Mouse (Mus musculus): ENCODE results near the gene Adamts17.

Adamts17 gene

DNA sequence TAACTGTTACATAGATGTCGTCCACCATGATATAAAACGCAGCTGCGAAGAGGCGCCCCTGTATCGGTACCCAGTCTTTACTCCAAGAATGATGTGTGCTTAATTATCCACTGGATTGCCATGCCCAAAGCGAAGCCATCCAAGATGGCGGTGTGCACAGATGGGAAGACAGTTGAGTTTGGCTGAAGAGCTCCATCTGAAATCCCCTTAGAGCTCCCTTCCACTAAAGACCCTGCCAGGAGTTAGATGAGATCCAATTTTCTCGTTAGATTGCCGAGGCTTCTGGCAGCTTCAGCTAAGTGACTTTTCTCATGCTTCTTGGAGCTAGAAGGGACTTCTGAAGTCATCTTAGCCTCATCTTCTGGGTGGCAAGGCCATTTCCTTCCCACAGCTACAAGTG, 136.8 kb downstream of the Adamts17 start:
- DNase-seq: no peak

DNA sequence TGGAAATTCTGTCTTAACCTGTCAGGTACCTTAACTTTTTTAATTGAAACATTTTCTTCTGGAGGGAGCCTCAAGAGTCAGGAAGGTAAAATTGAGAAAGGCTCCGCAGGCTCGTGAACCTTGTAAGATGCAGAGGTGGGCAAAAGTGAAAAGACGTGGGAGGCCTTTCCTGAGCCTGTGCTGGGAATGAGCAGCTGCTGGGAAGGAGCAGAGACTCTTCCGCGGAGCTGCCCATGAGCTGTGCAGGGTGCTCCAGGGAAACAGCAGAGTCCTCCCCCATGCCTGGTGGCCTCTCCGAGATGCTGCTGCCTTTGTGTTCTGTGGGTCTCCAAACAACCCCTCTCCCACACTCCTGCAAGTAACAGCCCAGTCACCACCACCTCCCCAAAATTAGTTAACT, 142.1 kb downstream of the Adamts17 start:
- no peak for DNase-seq

DNA sequence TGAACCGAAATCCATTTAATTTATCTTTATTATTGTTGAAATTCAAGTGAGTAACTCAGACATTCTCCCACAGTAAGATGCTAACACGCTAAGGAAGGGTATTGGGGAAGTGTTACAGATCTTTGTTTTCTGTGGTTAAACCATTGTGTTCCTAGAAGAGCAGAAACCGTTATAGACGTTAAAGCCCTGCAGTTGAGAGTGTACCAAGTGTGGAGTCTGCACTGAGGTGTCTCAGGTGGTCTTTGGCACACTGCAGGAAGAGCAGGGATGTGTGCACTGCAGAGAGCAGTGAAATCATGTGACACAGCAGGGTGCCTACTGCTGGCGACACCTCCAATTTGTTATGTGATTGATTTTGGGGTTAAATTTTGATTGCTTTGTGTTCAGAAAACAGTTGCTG, 142.5 kb downstream of the Adamts17 start:
- no peak for DNase-seq

DNA sequence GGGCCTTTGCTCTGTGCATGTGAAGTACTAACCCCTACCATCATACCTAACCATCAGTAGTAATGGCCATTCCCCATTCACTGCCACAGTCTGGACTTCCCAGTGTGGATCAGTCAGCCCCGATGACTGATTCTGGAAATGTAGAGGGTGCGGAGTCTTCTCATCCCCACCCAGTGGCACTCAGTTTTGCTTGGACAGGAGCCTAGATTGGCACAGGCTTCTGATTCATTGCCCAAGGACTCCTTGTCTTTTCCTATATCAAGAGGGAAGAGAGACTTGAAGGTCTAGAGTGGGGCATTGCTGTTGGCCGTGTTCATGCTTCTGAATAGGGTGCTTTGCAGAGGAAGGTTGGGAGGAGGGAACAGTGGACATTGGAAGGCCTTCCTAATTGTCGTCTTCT, 148.1 kb downstream of the Adamts17 start:
- DNase-seq: no peak

DNA sequence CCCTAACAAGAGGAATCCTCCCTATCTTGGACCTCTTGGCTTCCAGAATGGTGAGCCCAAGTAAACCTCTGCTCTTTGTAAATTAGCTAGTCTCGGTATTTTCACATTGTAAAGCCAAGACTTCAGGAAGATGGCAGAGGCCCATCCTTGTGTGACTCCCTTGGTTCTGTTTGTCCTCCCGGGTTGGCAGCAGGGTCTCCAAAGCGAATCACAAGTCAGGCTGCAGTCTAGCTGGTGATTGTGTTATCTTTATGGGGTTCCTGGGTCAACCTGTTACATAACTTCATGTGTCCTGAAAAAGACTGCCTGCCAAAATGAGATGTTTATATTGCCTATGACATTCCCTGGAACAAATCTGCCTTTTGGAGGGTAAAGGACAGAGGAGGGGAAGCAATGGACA, 148.9 kb downstream of the Adamts17 start:
- no peak for DNase-seq

DNA sequence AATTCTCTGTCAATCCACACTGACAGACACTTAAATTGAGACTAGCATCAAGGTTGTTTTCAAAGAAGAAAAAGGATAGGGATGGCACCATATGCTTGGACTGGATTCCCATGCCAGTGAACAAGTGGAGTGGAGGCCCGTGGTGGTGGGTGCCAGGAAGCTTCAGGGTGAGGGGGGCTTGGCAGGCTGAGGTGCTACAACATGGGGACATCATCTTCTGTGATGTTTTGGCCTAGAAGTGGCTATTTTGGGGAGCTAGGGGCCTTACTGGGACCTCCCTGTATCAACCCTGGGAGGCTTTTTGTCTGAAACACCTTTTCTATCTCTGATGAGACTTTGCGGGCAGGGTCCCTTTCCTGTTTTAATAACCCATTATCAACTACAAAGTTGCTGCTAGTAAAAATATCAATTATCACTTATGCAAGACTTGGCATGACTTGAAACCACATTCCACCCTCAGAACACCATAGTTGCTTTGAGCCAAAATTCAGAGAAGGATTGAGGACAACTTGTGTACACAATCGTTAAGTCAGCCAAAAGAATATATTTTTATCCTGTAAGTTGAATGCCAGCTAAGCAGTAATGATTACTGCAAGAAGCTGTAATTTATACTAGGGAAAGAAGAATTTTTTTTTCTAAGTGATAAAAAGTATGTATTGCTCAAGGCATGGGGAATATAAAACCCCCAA, 150.0 kb downstream of the Adamts17 start:
- peak; percentile 51 for DNase-seq

DNA sequence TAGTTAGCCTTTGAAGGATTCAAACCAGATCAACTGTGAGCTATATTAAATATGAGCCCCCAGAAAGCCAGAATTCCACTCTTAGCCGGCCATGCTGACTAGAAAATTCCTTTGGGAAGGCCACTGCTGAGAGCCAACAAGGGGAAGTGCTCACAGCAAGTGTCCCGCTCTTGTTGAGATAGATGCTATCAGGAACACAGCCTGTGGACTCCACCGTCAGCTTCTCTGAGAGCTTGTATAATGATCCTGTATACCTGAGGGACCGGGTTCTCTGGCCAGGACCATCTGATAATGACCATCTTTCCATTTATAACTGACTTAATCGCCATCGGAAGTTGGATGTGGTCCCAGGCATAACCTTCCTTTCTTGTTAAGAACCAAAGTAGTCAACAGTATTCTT, 159.3 kb downstream of the Adamts17 start:
- no peak for DNase-seq

DNA sequence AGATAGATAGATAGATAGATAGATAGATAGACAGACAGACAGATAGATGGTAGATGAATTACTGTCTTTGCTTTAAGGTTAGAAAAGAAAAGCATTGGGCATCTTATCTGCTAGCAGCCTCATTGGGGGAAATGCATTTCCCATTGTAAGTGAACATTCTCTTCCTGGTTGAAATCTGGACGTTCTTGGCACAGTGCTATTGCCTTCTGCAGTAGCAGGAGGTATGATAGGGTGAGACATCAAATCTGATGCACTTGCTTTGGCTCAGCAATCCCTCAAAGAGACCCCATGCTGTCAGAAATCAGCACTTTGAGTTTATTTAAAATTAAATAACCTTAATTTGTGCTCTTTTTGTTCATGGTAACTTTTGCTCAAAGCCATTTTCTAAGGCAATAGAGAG, 164.1 kb downstream of the Adamts17 start:
- no peak for DNase-seq

DNA sequence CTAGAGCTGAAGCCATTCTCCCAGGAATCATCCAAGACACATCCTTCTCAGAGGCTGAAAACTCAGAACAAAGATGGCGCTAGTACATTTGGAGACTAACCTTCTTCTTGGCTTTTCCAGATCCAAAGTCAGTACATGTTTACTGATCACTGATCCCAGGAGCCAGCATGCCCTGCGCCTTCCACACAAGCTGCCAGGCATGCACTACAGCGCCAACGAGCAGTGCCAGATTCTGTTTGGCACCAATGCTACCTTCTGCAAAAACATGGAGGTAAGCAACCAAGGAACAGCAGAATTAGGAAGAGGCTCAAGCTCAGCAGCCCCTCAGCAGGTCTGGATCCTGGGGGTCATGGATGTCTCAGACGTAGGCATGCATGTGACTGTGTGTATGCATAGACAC, 164.7 kb downstream of the Adamts17 start:
- DNase-seq: no peak

DNA sequence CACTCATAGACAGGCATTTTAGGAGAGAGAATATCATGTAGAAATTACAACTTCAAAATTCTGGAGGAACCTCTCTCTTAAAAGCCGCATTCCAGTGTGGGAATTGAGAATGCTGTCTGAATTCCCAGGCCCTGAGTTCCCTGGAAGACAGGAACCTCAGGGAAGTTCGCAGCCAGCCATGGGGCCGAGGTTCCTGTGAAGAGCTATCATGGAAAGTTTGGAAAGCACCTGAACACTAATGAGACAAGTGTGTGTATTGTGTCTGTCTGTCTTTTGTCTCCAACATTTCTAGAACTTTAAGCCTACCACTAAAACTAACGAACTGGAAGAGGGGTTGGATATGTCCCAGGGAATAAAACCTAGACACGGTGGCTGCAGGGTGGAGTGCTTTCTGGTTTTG, 170.3 kb downstream of the Adamts17 start:
- no peak for DNase-seq

DNA sequence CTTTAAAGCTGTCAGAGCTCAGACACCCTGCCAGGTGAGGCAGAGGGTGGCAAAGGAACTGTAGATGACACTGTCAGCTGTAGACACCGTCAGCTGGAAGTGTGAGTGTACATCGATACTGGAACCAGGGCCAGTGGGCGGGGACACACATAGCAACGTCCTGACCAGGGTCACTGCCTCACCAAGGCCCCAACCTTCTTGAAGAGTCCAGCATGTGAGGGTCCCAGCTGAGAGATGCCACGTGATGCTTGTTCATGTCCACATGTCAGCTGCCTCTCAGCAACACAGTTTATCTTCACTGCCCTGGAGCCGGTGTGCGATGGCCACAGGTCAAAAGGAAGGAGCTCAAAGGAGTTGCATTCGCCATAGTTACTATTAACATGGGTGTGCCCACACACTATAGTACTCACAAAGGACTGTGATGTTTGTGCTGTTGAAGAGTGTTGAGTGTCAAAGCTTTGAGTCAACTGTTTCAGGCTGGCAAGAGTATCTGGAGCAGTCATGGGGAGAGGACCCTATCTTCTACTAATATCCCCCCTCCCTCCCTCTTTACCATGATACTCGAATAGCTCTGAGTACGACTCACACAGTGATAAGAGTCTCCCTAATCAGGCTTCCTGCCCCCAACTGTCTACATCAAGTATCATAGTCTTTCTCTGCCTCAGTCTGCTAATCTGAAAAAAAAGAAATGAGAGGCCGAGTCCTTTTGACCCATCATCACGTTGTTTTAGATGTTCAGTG, 172.6 kb downstream of the Adamts17 start:
- peak; percentile 54 for DNase-seq

DNA sequence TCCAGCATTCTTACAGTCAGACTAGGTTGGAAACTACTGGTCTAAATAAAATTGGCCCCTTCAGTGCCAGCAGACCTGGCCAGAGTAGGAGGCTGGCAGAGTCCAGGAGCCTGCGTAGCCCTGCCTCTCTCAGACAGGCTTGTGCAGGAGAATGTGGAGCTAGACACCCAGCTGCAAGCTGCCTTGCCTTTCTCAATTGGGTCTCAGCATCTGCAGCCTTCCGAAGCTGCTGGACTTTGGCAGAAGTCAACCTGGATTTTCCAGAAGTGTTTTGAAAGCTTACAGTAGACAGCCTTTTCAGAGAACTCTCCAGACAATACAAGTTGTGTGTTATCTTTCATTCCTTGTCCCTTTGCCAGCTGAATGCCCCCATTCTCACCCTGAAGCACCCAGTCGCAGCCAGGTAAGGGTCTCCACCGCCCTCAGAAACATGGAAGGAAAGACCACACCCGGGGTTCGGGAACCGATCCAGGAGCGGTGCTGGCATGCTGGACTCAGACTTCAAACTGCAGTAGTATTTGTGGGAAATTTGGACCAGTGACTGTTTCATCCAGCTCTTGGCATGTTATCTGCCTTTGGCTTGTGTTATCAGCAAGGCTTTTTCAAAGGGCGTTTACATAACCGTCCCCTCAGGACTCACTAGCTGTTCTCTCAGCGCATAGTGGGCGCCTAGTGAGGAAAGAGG, 173.8 kb downstream of the Adamts17 start:
- peak; percentile 50 for DNase-seq

DNA sequence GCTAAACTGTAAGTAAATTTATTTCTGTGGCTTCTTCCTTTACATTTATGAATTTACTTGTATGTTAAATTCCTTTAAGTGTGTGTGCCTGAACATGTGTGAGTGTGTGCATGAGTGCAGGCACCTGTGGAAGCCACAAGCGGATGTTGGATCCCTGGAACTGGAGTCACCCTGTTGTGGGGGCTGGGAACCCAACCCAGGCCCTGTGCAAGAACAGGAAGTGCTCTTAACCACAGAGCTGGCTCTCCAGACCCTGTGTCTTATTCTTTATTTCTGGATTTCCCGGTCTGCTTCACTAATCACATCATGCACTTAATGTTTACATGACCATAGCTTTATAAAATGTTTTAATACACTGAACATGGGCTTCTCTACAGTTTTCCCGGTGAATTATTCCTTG, 180.4 kb downstream of the Adamts17 start:
- no peak for DNase-seq

DNA sequence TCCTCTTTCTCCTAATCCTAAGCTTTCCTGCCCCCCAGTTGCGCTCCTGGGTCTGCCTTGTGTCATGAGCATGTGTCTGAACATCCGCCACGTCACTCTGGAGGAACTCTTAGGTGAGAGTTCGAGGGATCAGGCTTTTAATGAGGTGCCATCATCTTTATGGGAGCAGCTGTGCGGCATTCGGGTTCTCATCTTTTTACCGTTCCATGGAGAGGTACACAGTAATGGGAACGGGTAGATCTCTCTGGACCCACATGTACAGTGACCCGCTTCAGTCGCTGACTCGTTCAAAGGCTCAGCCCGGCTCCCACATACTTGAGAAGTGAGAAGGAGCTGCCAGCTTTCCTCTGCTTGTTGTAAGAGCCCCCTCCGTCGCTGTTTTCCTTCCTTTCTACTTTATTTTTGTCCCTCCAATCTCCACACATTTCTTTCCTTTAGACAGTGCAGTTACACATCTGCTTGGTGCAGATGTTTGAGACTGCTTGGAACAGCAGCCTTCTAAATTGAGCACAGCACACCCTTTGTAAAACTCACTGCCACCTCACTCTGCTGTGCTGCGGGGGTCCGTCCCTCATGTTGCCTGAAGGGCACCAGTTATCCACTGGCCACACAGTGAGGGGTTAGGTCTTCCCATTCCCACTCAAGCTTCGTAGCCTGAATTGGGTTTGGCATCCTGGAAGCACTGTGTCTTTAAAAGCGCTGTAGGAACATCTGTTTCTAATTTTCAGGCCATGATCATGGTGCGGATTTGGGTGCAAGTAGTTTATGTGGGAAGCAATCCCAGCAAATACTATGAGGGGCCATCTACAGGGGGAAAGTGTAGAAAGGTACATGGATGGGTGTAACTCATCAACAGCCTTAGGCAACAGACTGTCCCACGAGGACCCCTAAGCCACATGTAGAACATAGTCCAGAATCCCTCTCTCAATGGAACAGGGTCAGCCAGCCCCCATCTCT, 186.9 kb downstream of the Adamts17 start:
- DNase-seq: peak; percentile 25

DNA sequence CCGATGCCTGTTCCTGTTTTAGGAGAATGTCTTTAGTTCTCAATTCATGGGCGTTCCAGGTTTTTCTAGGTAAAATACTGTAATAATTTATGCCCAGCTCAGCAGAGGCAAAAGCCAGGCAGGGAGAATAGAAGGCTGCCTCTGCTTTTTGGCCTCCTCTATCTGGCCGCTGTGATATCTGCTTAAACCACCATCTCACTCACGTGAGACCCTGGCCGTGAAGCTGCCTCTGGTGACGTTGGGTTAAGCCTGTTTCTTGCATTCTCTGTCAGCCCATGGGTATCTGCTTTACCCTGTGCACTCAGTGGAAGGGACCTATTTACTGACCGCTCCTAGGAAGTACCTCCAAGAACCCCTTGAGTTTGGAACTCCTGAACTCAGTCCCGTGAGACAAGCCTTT, 187.7 kb downstream of the Adamts17 start:
- no peak for DNase-seq

DNA sequence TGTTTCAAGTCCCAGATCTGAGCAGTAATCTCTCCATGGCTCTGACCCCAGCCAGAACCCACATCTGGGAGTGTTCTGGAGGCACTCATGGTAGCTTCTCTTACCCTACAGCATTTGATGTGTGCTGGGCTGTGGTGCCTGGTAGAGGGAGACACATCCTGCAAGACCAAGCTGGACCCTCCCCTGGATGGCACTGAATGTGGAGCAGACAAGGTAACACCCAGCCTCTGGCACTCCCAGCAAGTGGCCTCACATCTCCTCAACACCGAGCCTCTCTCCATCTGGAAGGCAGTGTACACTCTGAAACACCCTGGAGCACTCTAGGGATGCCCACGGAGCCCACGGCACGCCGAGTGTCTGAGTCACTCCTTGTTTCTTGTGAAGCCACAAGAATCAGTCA, 188.2 kb downstream of the Adamts17 start:
- DNase-seq: no peak

DNA sequence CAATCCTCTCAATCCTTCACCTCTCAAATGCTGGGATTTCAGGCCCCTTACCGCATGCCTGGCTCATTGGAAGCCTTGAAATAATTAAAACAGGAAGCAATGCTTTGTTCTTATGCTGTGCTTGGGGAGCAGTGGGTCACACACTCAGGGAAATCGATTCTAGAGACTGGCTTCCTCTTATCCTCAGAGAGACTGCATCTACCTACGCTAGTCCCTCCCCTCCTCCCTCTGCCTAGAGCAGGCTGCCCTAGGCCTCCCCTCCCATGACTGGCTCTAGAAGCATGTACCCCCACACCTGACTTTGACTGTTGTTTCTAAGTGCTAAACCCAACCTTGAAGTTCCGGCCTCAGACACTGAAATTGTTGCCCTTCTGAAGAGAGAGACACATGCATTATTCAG, 189.4 kb downstream of the Adamts17 start:
- DNase-seq: no peak

DNA sequence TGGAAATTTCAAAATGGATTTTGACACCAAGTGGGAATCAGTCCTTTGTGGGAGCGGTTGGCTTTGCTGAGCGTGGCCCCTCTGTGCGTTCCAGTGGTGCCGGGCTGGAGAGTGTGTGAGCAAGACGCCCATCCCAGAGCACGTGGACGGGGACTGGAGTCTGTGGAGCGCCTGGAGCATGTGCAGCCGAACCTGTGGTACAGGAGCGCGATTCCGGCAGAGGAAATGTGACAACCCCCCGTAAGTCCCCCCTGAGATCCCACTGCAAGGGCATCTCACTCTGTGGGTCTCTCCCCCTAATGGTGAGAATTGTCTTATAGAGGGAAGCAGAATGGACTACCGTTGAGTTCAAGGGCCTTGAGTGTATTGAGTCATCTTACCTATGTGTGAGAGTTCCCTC, 189.9 kb downstream of the Adamts17 start:
- DNase-seq: no peak

DNA sequence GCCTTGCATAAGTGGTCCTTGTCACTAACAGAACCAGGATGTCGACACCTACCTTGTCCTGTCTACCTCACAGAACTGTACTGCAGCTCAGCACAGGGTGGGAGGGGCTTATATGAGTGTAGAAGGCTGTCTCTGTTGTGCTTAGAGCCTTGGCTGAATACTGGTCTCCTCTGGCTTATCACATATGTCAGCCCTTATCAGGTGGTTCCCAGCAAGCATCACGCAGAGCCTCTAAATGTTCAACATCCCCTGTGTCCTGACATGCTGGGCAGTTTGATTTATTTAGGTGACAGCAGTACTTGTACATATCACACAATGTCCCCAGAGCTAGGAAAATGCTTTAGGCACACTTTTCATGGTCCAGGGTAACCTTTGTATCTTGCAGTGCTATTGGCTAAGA, 191.7 kb downstream of the Adamts17 start:
- no peak for DNase-seq

DNA sequence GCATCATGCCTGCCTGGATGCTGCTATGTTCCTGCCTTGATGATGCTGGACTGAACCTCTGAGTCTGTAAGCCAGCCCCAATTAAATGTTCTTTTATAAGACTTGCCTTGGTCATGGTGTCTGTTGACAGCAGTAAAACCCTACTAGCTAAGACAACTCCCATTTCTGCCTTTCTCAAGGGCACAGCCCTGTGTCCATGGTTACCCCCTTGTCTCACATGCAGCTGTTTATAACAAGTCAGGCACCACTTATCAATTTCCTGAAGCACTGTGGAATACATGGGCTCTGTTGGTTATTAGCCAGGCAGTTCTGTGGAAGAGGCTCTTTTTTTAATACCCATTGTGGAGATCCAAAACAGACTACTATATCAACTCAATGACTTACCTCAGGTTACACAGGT, 193.1 kb downstream of the Adamts17 start:
- no peak for DNase-seq

DNA sequence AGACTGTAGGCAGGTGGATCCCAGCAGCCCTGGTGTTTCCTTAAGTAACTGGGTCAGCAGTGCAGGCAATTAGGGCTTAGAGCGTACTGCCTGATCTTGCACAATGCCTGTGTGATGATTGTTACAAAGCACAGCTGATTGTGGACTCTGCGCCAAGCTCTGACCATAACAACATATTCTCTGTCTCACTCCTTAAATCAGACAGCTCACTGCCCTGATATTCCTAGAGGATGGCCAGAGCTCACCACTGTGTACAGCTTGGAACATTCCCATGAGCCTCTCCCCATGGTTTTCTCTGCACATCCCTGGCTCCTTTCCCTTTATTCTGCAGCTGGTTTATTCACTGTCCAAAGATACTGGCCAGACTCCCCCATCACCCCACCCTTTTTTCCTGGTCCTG, 194.8 kb downstream of the Adamts17 start:
- peak; percentile 84 for DNase-seq

DNA sequence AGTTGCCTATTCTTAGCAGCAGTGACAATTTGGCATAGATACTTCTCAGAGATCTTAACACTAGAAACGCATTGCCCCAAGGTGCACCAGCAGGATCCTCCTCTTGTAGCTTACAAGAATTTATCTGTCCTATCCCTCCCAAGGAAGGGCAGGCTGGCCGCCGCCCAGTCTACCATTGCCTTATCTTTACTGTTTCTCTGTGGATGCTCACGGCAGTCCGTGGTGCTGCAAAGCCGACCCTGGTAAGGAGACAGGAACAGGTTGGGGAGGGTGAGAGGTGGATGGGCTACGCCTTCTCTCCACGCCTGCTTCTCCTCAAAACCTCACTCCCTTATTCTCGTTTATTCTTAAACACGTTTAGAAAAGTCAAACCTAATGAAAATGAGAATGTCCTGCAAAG, 195.7 kb downstream of the Adamts17 start:
- no peak for DNase-seq

DNA sequence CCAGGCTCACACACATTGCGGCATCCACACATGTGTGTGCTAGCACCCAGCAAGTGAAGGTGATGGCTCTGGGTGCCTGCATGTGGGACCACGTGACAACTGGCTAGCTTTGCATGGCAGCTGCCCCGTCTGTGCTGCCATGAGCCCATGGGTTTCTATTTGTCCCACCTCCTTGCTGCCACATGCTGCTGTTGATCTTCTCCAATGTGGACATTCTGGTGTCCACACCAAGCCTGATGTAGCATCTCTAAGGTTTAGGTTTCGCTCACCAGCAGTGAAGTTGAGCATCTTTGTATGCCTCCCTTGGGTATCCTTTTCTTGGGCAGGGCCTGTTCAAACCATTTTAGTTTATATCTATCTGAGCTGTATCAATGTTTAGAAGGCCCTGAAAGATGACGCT, 196.1 kb downstream of the Adamts17 start:
- DNase-seq: no peak

Data from lung, postnatal 10 days (tissue).